Mouse (Mus musculus) neural tube, postnatal 0 days (tissue): ENCODE data around the gene Gimd1. TPM values are rescaled to one million over a fixed set of nuclear protein-coding genes. Genes with fewer than 3 reads are reported as not detected.

Experiments
- polyA plus RNA-seq: library from polyadenylated mRNA; unstranded; fragments of >200 nt; fragmentation: Nextera tagmentation; extraction: Ambion mirVana; gene quantifications from 2 replicates; pipeline ENCODE4 v1.2.1, GENCODE M21; 2015

Gene Gimd1
- polyA plus RNA-seq, result not detected in 2 replicates

GRCm38 (mm10) chr3:132629601-132630239 lies at the start of gene Gimd1:
Gimd1 (plus strand) TSS chr3:132629820.

GRCm38 (mm10) chr3:132683447-132684230 lies 54.0 kb downstream of the Gimd1 start, which contains the start of gene Tbck:
Tbck (plus strand) TSS chr3:132684144.

GRCm38 (mm10) chr3:132684231-132684928 lies 54.8 kb downstream of the Gimd1 start, which contains the start of gene Aimp1:
Aimp1 (minus strand) TSS chr3:132684370.

Other genes with a start within 250 kb of the Gimd1 start
- gene Tbck, start 54.3 kb downstream of the Gimd1 start, polyA plus RNA-seq, result 25.7 and 27.2 TPM in 2 replicates
- gene Aimp1, start 54.5 kb downstream of the Gimd1 start, polyA plus RNA-seq, result 56.0 and 56.5 TPM in 2 replicates